24 mouse cellular contexts compared by ENCODE assay signal in genomic region chr8:87621181-87621580, GRCm38 (mm10). TPM values are rescaled to one million over a fixed set of nuclear protein-coding genes. Genes with fewer than 3 reads are reported as not detected.
"Had no signal": no experiment of that assay in that cellular context is flagged by ENCODE, and none has a peak within 500 bp of the region (broad histone marks: within the 10 kb centered on the region; RNA-seq: fewer than 3 reads in every experiment).

No protein-coding gene starts in this region.

- H3K4me1 ChIP-seq: kidney, embryonic 15.5 days; limb, embryonic 15.5 days; liver, embryonic 13.5 days had no signal

- H3K9ac ChIP-seq: kidney, embryonic 15.5 days; limb, embryonic 15.5 days; liver, embryonic 13.5 days; liver, postnatal 0 days; lung, embryonic 15.5 days had no signal

- H3K4me3 ChIP-seq: kidney, embryonic 15.5 days; limb, embryonic 15.5 days; liver, embryonic 13.5 days; lung, embryonic 15.5 days; megakaryocyte, embryonic 14.5 days had no signal

- ATAC-seq: liver, postnatal 0 days had no signal

- H3K4me2 ChIP-seq: kidney, embryonic 15.5 days; limb, embryonic 15.5 days; liver, embryonic 13.5 days; lung, embryonic 15.5 days; midbrain, embryonic 11.5 days had no signal

- DNase-seq: kidney, adult 18-20 months; kidney, postnatal 14 days; liver, embryonic 13.5 days; liver, postnatal 0 days; lung, postnatal 14 days; right cerebral cortex, postnatal 4 days; spleen, adult 18-20 months; thymus, adult 18-20 months; thymus, postnatal 14 days had no signal

- H3K9me3 ChIP-seq: kidney, embryonic 15.5 days; limb, embryonic 15.5 days; liver, embryonic 13.5 days; lung, embryonic 15.5 days had no signal

- H3K36me3 ChIP-seq: kidney, embryonic 15.5 days; limb, embryonic 15.5 days; liver, embryonic 13.5 days; lung, embryonic 15.5 days had no signal

- H3K27ac ChIP-seq: kidney, embryonic 15.5 days; limb, embryonic 15.5 days; liver, embryonic 13.5 days; lung, embryonic 15.5 days; macrophage had no signal

- H3K27me3 ChIP-seq: liver, embryonic 13.5 days had no signal

RNA-seq across cellular contexts. Expression of gene 4933402J07Rik, which starts 57.5 kb away (rescaled TPM):
- total RNA-seq: layer of hippocampus, postnatal 14 days; left cerebral cortex, adult 18-20 months; left cerebral cortex, postnatal 14 days; monocyte, adult 5-6 weeks; neutrophil, adult 5-6 weeks had no signal
- polyA plus RNA-seq: kidney, embryonic 15.5 days; large intestine, adult 2 months; limb, embryonic 11.5 days; limb, embryonic 15.5 days; liver, embryonic 13.5 days; liver, postnatal 0 days; lung, embryonic 15.5 days; macrophage; midbrain, embryonic 11.5 days; stomach, embryonic 14.5 days; urinary bladder, adult 2 months had no signal
